In the genomic region with DNA sequence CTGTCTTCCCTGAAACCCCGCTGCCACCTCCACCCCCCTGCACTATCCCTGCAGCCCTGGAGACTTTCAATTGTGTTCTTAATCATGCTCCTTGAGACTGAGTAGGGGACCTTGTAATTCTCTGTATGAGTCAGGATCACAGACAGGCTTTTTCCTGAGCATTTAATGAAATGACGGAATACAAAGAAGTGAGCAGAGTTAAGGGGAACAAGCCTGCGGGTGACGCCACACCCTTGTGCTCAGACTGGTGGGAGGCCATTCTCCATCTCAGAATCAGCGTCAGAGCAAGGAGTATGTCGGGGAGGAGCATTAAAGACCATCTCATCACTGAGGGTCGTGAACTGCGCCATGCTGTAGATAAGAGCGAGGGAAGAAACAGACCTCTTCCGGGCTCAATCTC, we compare ENCODE assay signal across 23 mouse cellular contexts.
A peak's percentile ranks its signal among the peaks of the same experiment; 100 is the strongest.
DNase-seq lines count a peak whose midpoint lies in the region; ATAC-seq and TF ChIP-seq lines count a peak whose summit lies in the region.
"Had no signal": no experiment of that assay in that cellular context is flagged by ENCODE, and none has a peak within 500 bp of the region (broad histone marks: within the 10 kb centered on the region; RNA-seq: fewer than 3 reads in every experiment).

No protein-coding gene starts in this region.

- no peak for TF ChIP-seq POLR2A in brain, embryonic 14.5 days (IDR thresholded peaks at IDR 0.05; ENCODE audit: borderline replicate concordance, extremely low read depth, insufficient read depth, insufficient read length, poor library complexity, severe bottlenecking)

- no peak overlapping the region; the same call in 1 of the 2 replicates for H3K9ac ChIP-seq in midbrain, embryonic 13.5 days (replicated peaks)
- H3K9ac ChIP-seq in forebrain, embryonic 16.5 days (replicated peaks; ENCODE audit: low read depth, low read length): no peak overlapping the region
- H3K9ac ChIP-seq: embryonic facial prominence, embryonic 15.5 days; heart, embryonic 13.5 days; hindbrain, embryonic 14.5 days; neural tube, embryonic 13.5 days had no signal

- H3K4me1 ChIP-seq in midbrain, embryonic 13.5 days (replicated peaks): peaks cover 17% of the 10 kb centered on the region
- peaks cover 17% of the 10 kb centered on the region for H3K4me1 ChIP-seq in midbrain, embryonic 10.5 days
- peaks cover 8% of the 10 kb centered on the region for H3K4me1 ChIP-seq in forebrain, embryonic 16.5 days (replicated peaks; ENCODE audit: control insufficient read depth, insufficient read depth, low read length)
- H3K4me1 ChIP-seq: embryonic facial prominence, embryonic 15.5 days; limb, embryonic 10.5 days had no signal

- H3K27me3 ChIP-seq in midbrain, embryonic 13.5 days: peaks cover 18% of the 10 kb centered on the region
- peaks cover 35% of the 10 kb centered on the region for H3K27me3 ChIP-seq in midbrain, embryonic 10.5 days (ENCODE audit: low read depth, poor library complexity, severe bottlenecking)
- no peaks in the 10 kb centered on the region; the same call in 1 of the 2 replicates for H3K27me3 ChIP-seq in forebrain, embryonic 16.5 days (replicated peaks; ENCODE audit: control insufficient read depth, insufficient read depth, low read length)
- H3K27me3 ChIP-seq: CH12.LX; embryonic facial prominence, embryonic 15.5 days; heart, embryonic 13.5 days; neural tube, embryonic 13.5 days had no signal

- no peaks in the 10 kb centered on the region for H3K36me3 ChIP-seq in midbrain, embryonic 13.5 days
- no peaks in the 10 kb centered on the region for H3K36me3 ChIP-seq in midbrain, embryonic 10.5 days
- no peaks in the 10 kb centered on the region for H3K36me3 ChIP-seq in forebrain, embryonic 16.5 days (ENCODE audit: control insufficient read depth, insufficient read depth)
- H3K36me3 ChIP-seq: embryonic facial prominence, embryonic 15.5 days; heart, embryonic 13.5 days; limb, embryonic 10.5 days; neural tube, embryonic 13.5 days had no signal

- 32% methylated on average over 10 of the region's 10 CpGs for WGBS in midbrain, embryonic 13.5 days
- 52% methylated on average over 10 of the region's 10 CpGs for WGBS in midbrain, embryonic 10.5 days
- WGBS in forebrain, embryonic 16.5 days: 23% methylated on average over 10 of the region's 10 CpGs

- no peak overlapping the region for H3K4me2 ChIP-seq in midbrain, embryonic 13.5 days (replicated peaks)
- H3K4me2 ChIP-seq in forebrain, embryonic 16.5 days (ENCODE audit: low read length): no peak overlapping the region
- H3K4me2 ChIP-seq: embryonic facial prominence, embryonic 15.5 days; heart, embryonic 13.5 days; hindbrain, embryonic 14.5 days; neural tube, embryonic 13.5 days had no signal

- no peak for TF ChIP-seq CTCF in brain, embryonic 14.5 days (IDR thresholded peaks at IDR 0.05; ENCODE audit: borderline replicate concordance, extremely low read depth, insufficient read depth, insufficient read length)

- peak; percentile 68 for ATAC-seq in midbrain, embryonic 13.5 days
- ATAC-seq in forebrain, embryonic 16.5 days: 0 out of 2 replicates have a peak, but pooled peaks have one; percentile 28
- ATAC-seq in activated CD4-positive, CD25-positive, alpha-beta regulatory T cell, adult 4 months: no peak
- ATAC-seq in CD4-positive, CD25-positive, alpha-beta regulatory T cell, adult 4 months: no peak

- no peaks in the 10 kb centered on the region for H3K9me3 ChIP-seq in midbrain, embryonic 13.5 days
- no peaks in the 10 kb centered on the region for H3K9me3 ChIP-seq in midbrain, embryonic 10.5 days (replicated peaks)
- no peaks in the 10 kb centered on the region for H3K9me3 ChIP-seq in forebrain, embryonic 16.5 days (ENCODE audit: control insufficient read depth, low read length)
- H3K9me3 ChIP-seq: embryonic facial prominence, embryonic 15.5 days; heart, embryonic 13.5 days; limb, embryonic 10.5 days; neural tube, embryonic 13.5 days had no signal

- DNase-seq in midbrain, embryonic 10.5 days (ENCODE audit: low spot score): no peak
- DNase-seq in brain, embryonic 14.5 days (ENCODE audit: low read depth): peak; percentile 36
- DNase-seq in spleen, adult 18-20 months: no peak
- no peak for DNase-seq in urinary bladder, postnatal 14 days (ENCODE audit: low spot score)
- DNase-seq: cerebellum, postnatal 36 days; gastrocnemius, postnatal 14 days; heart, adult 18-20 months; kidney, adult 2 months; kidney, postnatal 14 days; liver; thymus, postnatal 25 days had no signal

- H3K27ac ChIP-seq in midbrain, embryonic 13.5 days: no peak overlapping the region
- no peak overlapping the region for H3K27ac ChIP-seq in midbrain, embryonic 10.5 days (replicated peaks)
- H3K27ac ChIP-seq in forebrain, embryonic 16.5 days (ENCODE audit: low read length): no peak overlapping the region
- H3K27ac ChIP-seq: embryonic facial prominence, embryonic 15.5 days; heart, embryonic 13.5 days; hindbrain, embryonic 14.5 days; limb, embryonic 10.5 days; macrophage; neural tube, embryonic 13.5 days had no signal

- no peak overlapping the region for H3K4me3 ChIP-seq in midbrain, embryonic 13.5 days (replicated peaks)
- no peak overlapping the region for H3K4me3 ChIP-seq in midbrain, embryonic 10.5 days
- H3K4me3 ChIP-seq in forebrain, embryonic 16.5 days (replicated peaks; ENCODE audit: low read length): no peak overlapping the region
- H3K4me3 ChIP-seq: embryonic facial prominence, embryonic 15.5 days; heart, embryonic 13.5 days; limb, embryonic 10.5 days; myocyte; neural tube, embryonic 13.5 days had no signal

Comparison
In these comparisons a context has a peak if more than half of its experiments do, and no peak if none do; other contexts are left out.
1. ATAC-seq: peak in midbrain, embryonic 13.5 days (single experiment) and forebrain, embryonic 16.5 days (single experiment); none in activated CD4-positive, CD25-positive, alpha-beta regulatory T cell, adult 4 months (single experiment) and CD4-positive, CD25-positive, alpha-beta regulatory T cell, adult 4 months (single experiment).